Mouse (Mus musculus) lung, postnatal 0 days (tissue): ENCODE measurements around the gene Plekhn1. TPM values are rescaled to one million over a fixed set of nuclear protein-coding genes. Genes with fewer than 3 reads are reported as not detected.

ENCODE experiments used
- ATAC-seq: fragments of 200-750 bp; cut with Nextera tagmentation; 2 replicates; pipeline ENCODE4 v1.8.0; 2017; ENCODE audit warnings: moderate library complexity
- DNase-seq: peaks from one replicate; pipeline ENCODE4 v3.0.0-alpha.2; 2016; ENCODE audit warnings: low spot score
- H3K27ac ChIP-seq: fragments of 300-500 bp; sonication (generic); 2 replicates; pipeline ENCODE4 v1.5.1; 2014; ENCODE audit warnings: antibody characterized with exemption, mild to moderate bottlenecking, low read length, mixed read lengths
- H3K27me3 ChIP-seq: fragments of 300-500 bp; sonication (generic); replicated peaks from 2 replicates; pipeline ENCODE4 v1.6.1; 2014; ENCODE audit warnings: low read length, mixed read lengths; ENCODE audit not compliant: insufficient read depth
- H3K36me3 ChIP-seq: fragments of 300-500 bp; sonication (generic); 2 replicates; pipeline ENCODE4 v1.6.1; 2014; ENCODE audit warnings: low read length, mixed read lengths; ENCODE audit not compliant: insufficient read depth
- H3K4me1 ChIP-seq: fragments of 300-500 bp; sonication (generic); 2 replicates; pipeline ENCODE4 v1.6.1; 2014; ENCODE audit warnings: antibody characterized with exemption, low read depth, low read length, mixed read lengths; ENCODE audit not compliant: insufficient read depth
- H3K4me2 ChIP-seq: fragments of 300-500 bp; sonication (generic); replicated peaks from 2 replicates; pipeline ENCODE4 v1.6.1; 2014; ENCODE audit warnings: low read depth, mild to moderate bottlenecking, low read length, moderate library complexity, mixed read lengths
- H3K4me3 ChIP-seq: fragments of 300-500 bp; sonication (generic); 2 replicates; pipeline ENCODE4 v1.5.1; 2014; ENCODE audit warnings: low read depth, low read length
- H3K9ac ChIP-seq: fragments of 300-500 bp; sonication (generic); replicated peaks from 2 replicates; pipeline ENCODE4 v1.6.1; 2014; ENCODE audit warnings: low read depth, mild to moderate bottlenecking
- H3K9me3 ChIP-seq: fragments of 300-500 bp; sonication (generic); 2 replicates; pipeline ENCODE4 v1.6.1; 2016; ENCODE audit warnings: low read length, mixed read lengths
- CTCF ChIP-seq: IDR thresholded peaks from 2 replicates; pipeline ENCODE4 v1.5.1; 2016; ENCODE audit warnings: antibody characterized with exemption, mild to moderate bottlenecking
- EP300 ChIP-seq: IDR thresholded peaks from 2 replicates; pipeline ENCODE4 v1.6.1; 2016; ENCODE audit warnings: antibody characterized with exemption, mild to moderate bottlenecking, control low read depth
- WGBS: fragments of 180-500 bp; shearing (Covaris S2); extraction: QIAGEN DNeasy Blood & Tissue Kit; methylation state at CpG from one replicate; pipeline ENCODE4 v1.1.7; 2014; 5-methylcytosine and 5-hydroxymethylcytosine counted together
- polyA plus RNA-seq: library from polyadenylated mRNA; unstranded; fragments of >200 nt; fragmentation: Nextera tagmentation; extraction: Ambion mirVana; gene quantifications from 2 replicates; pipeline ENCODE4 v1.2.1, GENCODE M21; 2015

Gene Plekhn1
- polyA plus RNA-seq, 1 experiment from 2014 or later = 11.2 TPM

- H3K36me3 ChIP-seq = no peaks in the 10 kb centered on the region
- H3K4me3 ChIP-seq = no peak overlapping the region
- H3K27ac ChIP-seq = no peak overlapping the region
- no peak for TF ChIP-seq EP300
- no peak for TF ChIP-seq CTCF
- ATAC-seq = no peak
- WGBS = 62% methylated on average over 8 of the region's 8 CpGs
- no peak overlapping the region for H3K4me2 ChIP-seq
- no peaks in the 10 kb centered on the region for H3K9me3 ChIP-seq
- no peak for DNase-seq
- 0 out of 2 replicates have a peak, but pooled peaks cover 2% of the 10 kb centered on the region for H3K4me1 ChIP-seq
- peaks cover 20% of the 10 kb centered on the region for H3K27me3 ChIP-seq
- no peak overlapping the region for H3K9ac ChIP-seq
These were observed 16.4 kb upstream of the Plekhn1 start for GRCm38 (mm10) chr4:156251081-156251480.

- Histone ChIP-seq H3K4me3 (no peak overlapping the region), H3K4me2 (no peak overlapping the region), H3K27ac (no peak overlapping the region), H3K9ac (no peak overlapping the region), H3K27me3 (peaks cover 9% of the 10 kb centered on the region; the same call in 1 of the 2 replicates), H3K36me3 (0 out of 2 replicates have a peak, but pooled peaks cover 13% of the 10 kb centered on the region), H3K9me3 (no peaks in the 10 kb centered on the region), H3K4me1 (0 out of 2 replicates have a peak, but pooled peaks cover 2% of the 10 kb centered on the region)
- ATAC-seq (no peak), DNase-seq (no peak)
- TF ChIP-seq EP300 (no peak), CTCF (no peak)
- WGBS = 52% methylated on average over 11 of the region's 11 CpGs
These were observed 14.9 kb upstream of the Plekhn1 start for GRCm38 (mm10) chr4:156249567-156249966.

DNA sequence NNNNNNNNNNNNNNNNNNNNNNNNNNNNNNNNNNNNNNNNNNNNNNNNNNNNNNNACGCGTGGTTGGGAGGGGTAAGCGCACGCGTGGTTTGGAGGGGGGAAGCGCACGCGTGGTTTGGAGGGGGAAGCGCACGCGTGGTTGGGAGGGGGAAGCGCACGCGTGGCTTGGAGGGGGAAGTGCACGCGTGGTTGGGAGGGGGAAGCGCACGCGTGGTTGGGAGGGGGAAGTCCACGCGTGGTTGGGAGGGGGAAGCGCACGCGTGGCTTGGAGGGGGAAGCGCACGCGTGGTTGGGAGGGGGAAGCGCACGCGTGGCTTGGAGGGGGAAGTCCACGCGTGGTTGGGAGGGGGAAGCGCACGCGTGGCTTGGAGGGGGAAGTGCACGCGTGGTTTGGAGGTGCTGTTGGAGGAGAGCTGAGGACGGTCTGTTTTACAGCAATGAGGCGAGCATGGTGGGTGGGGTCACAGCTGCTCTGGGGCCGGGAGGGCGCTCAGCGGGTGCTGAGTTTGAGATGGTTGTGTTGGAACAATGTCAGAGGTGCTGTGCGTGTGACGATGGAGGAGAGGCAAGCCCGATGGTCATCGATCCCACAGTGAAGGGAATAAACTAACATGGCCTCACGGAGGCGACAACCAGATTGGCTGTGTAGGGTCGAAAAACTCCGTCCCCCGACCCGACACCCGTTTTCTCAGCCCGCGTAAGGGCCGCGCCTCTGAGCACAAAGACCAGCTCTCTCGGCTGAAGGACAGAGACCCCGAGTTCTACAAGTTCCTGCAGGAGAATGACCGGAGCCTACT is 2.2 kb upstream of the Plekhn1 start:
- no peak for TF ChIP-seq EP300
- no peak for TF ChIP-seq CTCF

GRCm38 (mm10) chr4:156235808-156236533 is 1.3 kb upstream of the Plekhn1 start, which contains the start of gene Noc2l:
Noc2l (plus strand) TSS chr4:156236010.
- Histone ChIP-seq H3K36me3 (peaks cover 20% of the 10 kb centered on the region; the same call in 1 of the 2 replicates), H3K27me3 (no peaks in the 10 kb centered on the region), H3K4me3 (peak within 1 kb of the TSS; percentile 79), H3K4me2 (peak within 1 kb of the TSS; percentile 94), H3K27ac (peak within 1 kb of the TSS; percentile 77), H3K9me3 (no peaks in the 10 kb centered on the region), H3K4me1 (peaks cover 7% of the 10 kb centered on the region; the same call in 1 of the 2 replicates), H3K9ac (peak within 1 kb of the TSS; percentile 41)
- DNase-seq (peak; percentile 96), ATAC-seq (peak; percentile 95)
- under 1% methylated on average over 80 of the region's 90 CpGs for WGBS
- peak; percentile 25; the same call in 1 of the 2 replicates for TF ChIP-seq CTCF
- TF ChIP-seq EP300 = no peak

More for the DNA sequence above, 2.2 kb upstream of the Plekhn1 start:
- H3K4me2 ChIP-seq = peak overlapping the region; percentile 94
- 25% methylated on average over 44 of the region's 60 CpGs for WGBS
- peaks cover 21% of the 10 kb centered on the region; the same call in 1 of the 2 replicates for H3K36me3 ChIP-seq
- DNase-seq (peak; percentile 38), ATAC-seq (no peak)
- no peaks in the 10 kb centered on the region for H3K9me3 ChIP-seq
- no peaks in the 10 kb centered on the region for H3K27me3 ChIP-seq
- H3K9ac ChIP-seq = no peak overlapping the region
- no peak overlapping the region for H3K27ac ChIP-seq
- peaks cover 7% of the 10 kb centered on the region; the same call in 1 of the 2 replicates for H3K4me1 ChIP-seq
- H3K4me3 ChIP-seq = peak overlapping the region; percentile 79; the same call in 1 of the 2 replicates

DNA sequence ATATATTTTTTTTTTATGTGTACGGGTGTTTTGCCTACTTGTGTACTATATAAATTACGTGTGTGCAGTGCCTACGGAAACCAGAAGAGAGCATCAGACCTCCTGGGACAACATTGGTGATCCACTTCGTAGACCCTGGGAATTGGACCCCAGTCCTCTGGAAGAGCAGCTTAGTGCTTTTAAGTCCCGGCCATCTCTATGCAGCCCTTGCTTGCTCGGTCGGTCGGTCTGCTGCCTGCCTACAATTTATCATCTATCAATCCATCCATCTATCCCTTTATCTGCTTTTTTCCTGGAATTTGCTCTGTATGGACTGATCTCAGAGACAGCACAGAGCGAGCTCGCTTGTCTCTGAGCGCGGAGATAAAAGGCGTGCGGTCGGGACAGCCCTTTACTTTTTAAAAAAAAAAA is 708 bp upstream of the Plekhn1 start:
- Histone ChIP-seq H3K36me3 (peaks cover 17% of the 10 kb centered on the region; the same call in 1 of the 2 replicates), H3K4me3 (peak overlapping the region; percentile 79), H3K4me2 (peak overlapping the region; percentile 94), H3K9me3 (no peaks in the 10 kb centered on the region), H3K9ac (peak overlapping the region; percentile 41; the same call in 1 of the 2 replicates), H3K4me1 (peaks cover 7% of the 10 kb centered on the region; the same call in 1 of the 2 replicates), H3K27ac (peak overlapping the region; percentile 77), H3K27me3 (no peaks in the 10 kb centered on the region)
- WGBS = under 1% methylated on average over 15 of the region's 15 CpGs
- DNase-seq (peak; percentile 74), ATAC-seq (peak; percentile 33)
- TF ChIP-seq CTCF (peak; percentile 46), EP300 (no peak)

DNA sequence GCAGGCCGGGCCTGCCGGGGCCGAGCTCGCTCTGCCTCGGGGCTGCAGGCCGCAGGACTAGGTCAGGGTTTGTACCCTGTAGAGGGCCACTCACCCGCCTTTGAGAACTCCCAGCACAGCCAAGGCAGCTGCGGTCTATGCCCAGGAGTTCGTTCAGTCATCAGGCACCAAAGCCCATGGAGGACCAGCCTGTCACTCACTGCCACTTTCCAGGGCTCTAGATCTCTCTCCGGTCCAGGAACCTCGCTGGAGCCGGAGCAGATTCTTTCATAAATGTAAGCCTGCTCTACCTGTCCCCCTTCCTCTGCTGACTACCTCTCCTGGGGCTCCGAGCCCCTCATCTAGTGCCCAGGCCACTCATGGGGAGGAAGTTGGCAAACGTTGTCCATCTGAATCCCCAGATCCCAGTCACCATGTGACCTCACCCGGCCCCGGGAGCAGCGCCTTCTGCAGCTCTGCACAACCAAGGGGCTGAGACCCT is 596 bp downstream of the Plekhn1 start:
- DNase-seq (peak; percentile 20), ATAC-seq (no peak)
- Histone ChIP-seq H3K27ac (no peak overlapping the region), H3K9ac (peak overlapping the region; percentile 27; the same call in 1 of the 2 replicates), H3K36me3 (peaks cover 12% of the 10 kb centered on the region; the same call in 1 of the 2 replicates), H3K4me3 (peak overlapping the region; percentile 64), H3K4me2 (peak overlapping the region; percentile 94), H3K27me3 (no peaks in the 10 kb centered on the region), H3K9me3 (no peaks in the 10 kb centered on the region), H3K4me1 (peaks cover 7% of the 10 kb centered on the region; the same call in 1 of the 2 replicates)
- TF ChIP-seq EP300 = no peak
- no peak for TF ChIP-seq CTCF
- WGBS = 1% methylated on average over 17 of the region's 17 CpGs
